Mouse (Mus musculus) E14TG2a.4 (cell line): ENCODE measurements at regions not wholly inside any gene's neighbourhood (a gene's known extent, or its start where the extent isn't known, plus 50 kb on each side); places are given as distances from the start of the nearest gene placed in this dataset.

Experiments used
- CTCF ChIP-seq: conservative IDR thresholded peaks from 2 replicates; pipeline ENCODE4 v1.5.1; 2014; ENCODE audit warnings: low read length
- POU5F1 ChIP-seq: IDR thresholded peaks from 2 replicates; pipeline ENCODE4 v1.6.1; 2014; ENCODE audit warnings: low read length, borderline replicate concordance

GRCm38 (mm10) chr2:147872972-147873371 is 173.8 kb downstream of the Foxa2 start:
- no peak for TF ChIP-seq CTCF
- TF ChIP-seq POU5F1 = no peak
